Mouse (Mus musculus) cerebellum, adult 11-12 months (tissue): ENCODE measurements around the gene A930017K11Rik.

ENCODE experiments used
- DNase-seq: peaks from one replicate; pipeline ENCODE4 v3.0.0; 2022

Gene A930017K11Rik

GRCm38 (mm10) chr17:25951803-25952623, at the start of gene A930017K11Rik:
Gene A930017K11Rik, minus strand, starts transcription at chr17:25952565.
- peak; percentile 80 for DNase-seq

GRCm38 (mm10) chr17:25998425-25998824, 46.1 kb upstream of the A930017K11Rik start:
- no peak for DNase-seq

- DNase-seq: no peak
These were observed 41.1 kb upstream of the A930017K11Rik start for GRCm38 (mm10) chr17:25993489-25993888.

- DNase-seq: no peak
These were observed 39.9 kb upstream of the A930017K11Rik start for GRCm38 (mm10) chr17:25992274-25992673.

GRCm38 (mm10) chr17:25990331-25990730, 38.0 kb upstream of the A930017K11Rik start:
- DNase-seq: no peak

GRCm38 (mm10) chr17:25985306-25986294, 33.2 kb upstream of the A930017K11Rik start, which contains the start of gene Capn15:
Gene Capn15, minus strand, starts transcription at chr17:25985796.
- peak; percentile 95 for DNase-seq

- DNase-seq: no peak
These were observed 32.4 kb upstream of the A930017K11Rik start for GRCm38 (mm10) chr17:25984556-25985305.

- DNase-seq: no peak
These were observed 31.7 kb upstream of the A930017K11Rik start for GRCm38 (mm10) chr17:25984066-25984465.

- no peak for DNase-seq
These were observed 30.5 kb upstream of the A930017K11Rik start for GRCm38 (mm10) chr17:25982913-25983312.

- peak; percentile 81 for DNase-seq
These were observed 28.5 kb upstream of the A930017K11Rik start for GRCm38 (mm10) chr17:25980854-25981253.

GRCm38 (mm10) chr17:25979829-25980738, 27.7 kb upstream of the A930017K11Rik start:
- peak; percentile 44 for DNase-seq

GRCm38 (mm10) chr17:25970954-25971707, 18.8 kb upstream of the A930017K11Rik start:
- no peak for DNase-seq

- no peak for DNase-seq
These were observed 18.1 kb upstream of the A930017K11Rik start for GRCm38 (mm10) chr17:25970448-25970847.

GRCm38 (mm10) chr17:25968176-25968575, 15.8 kb upstream of the A930017K11Rik start:
- DNase-seq: no peak

- peak; percentile 58 for DNase-seq
These were observed 15.3 kb upstream of the A930017K11Rik start for GRCm38 (mm10) chr17:25967652-25968051.

GRCm38 (mm10) chr17:25964271-25964670, 11.9 kb upstream of the A930017K11Rik start:
- DNase-seq: peak; percentile 74

GRCm38 (mm10) chr17:25962413-25962905, 10.1 kb upstream of the A930017K11Rik start:
- DNase-seq: no peak

- no peak for DNase-seq
These were observed 9.2 kb upstream of the A930017K11Rik start for GRCm38 (mm10) chr17:25961566-25961965.

GRCm38 (mm10) chr17:25959630-25960467, 7.5 kb upstream of the A930017K11Rik start:
- peak; percentile 71 for DNase-seq
